Mouse (Mus musculus) kidney, postnatal 14 days (tissue): ENCODE measurements around the gene Smc1b.
"Not testable (repeated sequence)": the region's sequence is repeated elsewhere in the genome, so short reads cannot be mapped to it uniquely, and the experiment has no call there.

Experiments
- DNase-seq: peaks from one replicate; pipeline ENCODE4 v3.0.0; 2022; ENCODE audit warnings: mixed read lengths

The Smc1b gene

GRCm38 (mm10) chr15:85085641-85086040, 46.1 kb downstream of the Smc1b start:
- no peak for DNase-seq

- DNase-seq: no peak
Observed at GRCm38 (mm10) chr15:85072651-85073050, 59.1 kb downstream of the Smc1b start.

- DNase-seq: peak; percentile 58
Observed at GRCm38 (mm10) chr15:85070561-85070960, 61.2 kb downstream of the Smc1b start.

GRCm38 (mm10) chr15:85063421-85063820, 68.3 kb downstream of the Smc1b start:
- no peak for DNase-seq

- DNase-seq: no peak
Observed at GRCm38 (mm10) chr15:85055186-85055585, 76.6 kb downstream of the Smc1b start.

- DNase-seq: no peak
Observed at GRCm38 (mm10) chr15:85054098-85054497, 77.7 kb downstream of the Smc1b start.

- no peak for DNase-seq
Observed at GRCm38 (mm10) chr15:85049758-85050157, 82.0 kb downstream of the Smc1b start.

- no peak for DNase-seq
Observed at GRCm38 (mm10) chr15:85047865-85048264, 83.9 kb downstream of the Smc1b start.

GRCm38 (mm10) chr15:85046230-85046950, 85.4 kb downstream of the Smc1b start:
- DNase-seq: no peak

- DNase-seq: no peak
Observed at GRCm38 (mm10) chr15:85043761-85044160, 88.0 kb downstream of the Smc1b start.

- DNase-seq: no peak
Observed at GRCm38 (mm10) chr15:85043116-85043515, 88.6 kb downstream of the Smc1b start.

GRCm38 (mm10) chr15:85042361-85042954, 89.3 kb downstream of the Smc1b start:
- peak; percentile 80 for DNase-seq

GRCm38 (mm10) chr15:85041546-85042225, 90.1 kb downstream of the Smc1b start:
- DNase-seq: no peak

- no peak for DNase-seq
Observed at GRCm38 (mm10) chr15:85037343-85037690, 94.4 kb downstream of the Smc1b start.

GRCm38 (mm10) chr15:85036566-85037342, 95.0 kb downstream of the Smc1b start:
- peak; percentile 99 for DNase-seq

- DNase-seq: peak; percentile 66
Observed at GRCm38 (mm10) chr15:85033916-85034315, 97.8 kb downstream of the Smc1b start.

GRCm38 (mm10) chr15:85031866-85032265, 99.9 kb downstream of the Smc1b start:
- DNase-seq: peak; percentile 67

GRCm38 (mm10) chr15:85030643-85031042, 101.1 kb downstream of the Smc1b start:
- not testable (repeated sequence) for DNase-seq

GRCm38 (mm10) chr15:85028648-85029047, 103.1 kb downstream of the Smc1b start, which contains the start of gene Fam118a:
TSS of gene Fam118a (plus strand) at chr15:85028948.
- not testable (repeated sequence) for DNase-seq

GRCm38 (mm10) chr15:85027740-85028139, 104.0 kb downstream of the Smc1b start:
- no peak for DNase-seq

GRCm38 (mm10) chr15:85026197-85026596, 105.6 kb downstream of the Smc1b start:
- no peak for DNase-seq

- no peak for DNase-seq
Observed at GRCm38 (mm10) chr15:85022211-85022610, 109.6 kb downstream of the Smc1b start.
